Mouse (Mus musculus): ENCODE measurements at regions not wholly inside any gene's neighbourhood (a gene's known extent, or its start where the extent isn't known, plus 50 kb on each side); places are given as distances from the start of the nearest gene placed in this dataset.
"Not testable (repeated sequence)": the region's sequence is repeated elsewhere in the genome, so short reads cannot be mapped to it uniquely, and the experiment has no call there.

GRCm38 (mm10) chr1:161728546-161729206 lies 59.6 kb downstream of the Fasl start:
- Histone ChIP-seq H3K27me3 (no peaks in the 10 kb centered on the region), H3K4me3 (replicated peaks) (no peak overlapping the region), H3K4me2 (no peak overlapping the region), H3K4me1 (replicated peaks) (no peaks in the 10 kb centered on the region), H3K27ac (no peak overlapping the region), H3K9me3 (replicated peaks) (no peaks in the 10 kb centered on the region), H3K9ac (no peak overlapping the region), H3K36me3 (no peaks in the 10 kb centered on the region)
- DNase-seq, result no peak
- no peak for ATAC-seq (ENCODE audit: low read depth)
- 26% methylated on average over 7 of the region's 7 CpGs for WGBS (ENCODE audit: insufficient replicate concordance)

GRCm38 (mm10) chr1:161727357-161727756 lies 60.9 kb downstream of the Fasl start:
- not testable (repeated sequence) for H3K4me1 ChIP-seq (replicated peaks); H3K36me3 ChIP-seq; DNase-seq; H3K9ac ChIP-seq; H3K4me3 ChIP-seq (replicated peaks); H3K4me2 ChIP-seq; H3K27me3 ChIP-seq; H3K27ac ChIP-seq; H3K9me3 ChIP-seq (replicated peaks)
- ATAC-seq (ENCODE audit: low read depth), result 0 out of 2 replicates have a peak, but pooled peaks have one; percentile 45
- 71% methylated on average over 14 of the region's 27 CpGs for WGBS (ENCODE audit: insufficient replicate concordance)

- WGBS (ENCODE audit: insufficient replicate concordance), result 100% methylated on average over 1 of the region's 10 CpGs
- not testable (repeated sequence) for H3K4me2 ChIP-seq; H3K4me1 ChIP-seq (replicated peaks); ATAC-seq (ENCODE audit: low read depth); DNase-seq; H3K27me3 ChIP-seq; H3K36me3 ChIP-seq; H3K4me3 ChIP-seq (replicated peaks); H3K9me3 ChIP-seq (replicated peaks); H3K9ac ChIP-seq; H3K27ac ChIP-seq
These were observed 62.2 kb downstream of the Fasl start for GRCm38 (mm10) chr1:161726098-161726497.

- no peaks in the 10 kb centered on the region for H3K27me3 ChIP-seq
- no peak for ATAC-seq (ENCODE audit: low read depth)
- no peaks in the 10 kb centered on the region for H3K9me3 ChIP-seq (replicated peaks)
- no peak overlapping the region for H3K4me3 ChIP-seq (replicated peaks)
- no peaks in the 10 kb centered on the region for H3K36me3 ChIP-seq
- no peak overlapping the region for H3K27ac ChIP-seq
- H3K4me1 ChIP-seq (replicated peaks), result 0 out of 2 replicates have a peak, but pooled peaks cover 10% of the 10 kb centered on the region
- no peak overlapping the region for H3K9ac ChIP-seq
- H3K4me2 ChIP-seq, result no peak overlapping the region
- 67% methylated on average over 3 of the region's 3 CpGs for WGBS (ENCODE audit: insufficient replicate concordance)
- no peak for DNase-seq
These were observed 68.4 kb downstream of the Fasl start for GRCm38 (mm10) chr1:161719876-161720275.

GRCm38 (mm10) chr1:161718254-161718653 lies 70.0 kb downstream of the Fasl start:
- no peaks in the 10 kb centered on the region for H3K36me3 ChIP-seq
- no peak for DNase-seq
- peak; percentile 53; the same call in 1 of the 2 replicates for ATAC-seq (ENCODE audit: low read depth)
- H3K4me3 ChIP-seq (replicated peaks), result no peak overlapping the region
- no peaks in the 10 kb centered on the region for H3K27me3 ChIP-seq
- H3K4me1 ChIP-seq (replicated peaks), result 0 out of 2 replicates have a peak, but pooled peaks cover 10% of the 10 kb centered on the region
- no peaks in the 10 kb centered on the region for H3K9me3 ChIP-seq (replicated peaks)
- no peak overlapping the region for H3K4me2 ChIP-seq
- WGBS (ENCODE audit: insufficient replicate concordance), result 10% methylated on average over 5 of the region's 5 CpGs
- no peak overlapping the region for H3K9ac ChIP-seq
- H3K27ac ChIP-seq, result no peak overlapping the region

GRCm38 (mm10) chr1:161712918-161713317 lies 75.4 kb downstream of the Fasl start:
- DNase-seq (no peak), ATAC-seq (ENCODE audit: low read depth) (no peak)
- no peaks in the 10 kb centered on the region for H3K36me3 ChIP-seq
- 70% methylated on average over 10 of the region's 10 CpGs for WGBS (ENCODE audit: insufficient replicate concordance)
- no peak overlapping the region for H3K27ac ChIP-seq
- H3K27me3 ChIP-seq, result no peaks in the 10 kb centered on the region
- H3K4me2 ChIP-seq, result no peak overlapping the region
- H3K4me3 ChIP-seq (replicated peaks), result no peak overlapping the region
- H3K9ac ChIP-seq, result no peak overlapping the region
- no peaks in the 10 kb centered on the region for H3K9me3 ChIP-seq (replicated peaks)
- H3K4me1 ChIP-seq (replicated peaks), result 0 out of 2 replicates have a peak, but pooled peaks cover 3% of the 10 kb centered on the region

- no peaks in the 10 kb centered on the region for H3K36me3 ChIP-seq
- DNase-seq (no peak), ATAC-seq (ENCODE audit: low read depth) (no peak)
- no peak overlapping the region for H3K4me2 ChIP-seq
- WGBS (ENCODE audit: insufficient replicate concordance), result 7% methylated on average over 3 of the region's 3 CpGs
- H3K9me3 ChIP-seq (replicated peaks), result no peaks in the 10 kb centered on the region
- no peaks in the 10 kb centered on the region for H3K4me1 ChIP-seq (replicated peaks)
- H3K9ac ChIP-seq, result no peak overlapping the region
- no peak overlapping the region for H3K27ac ChIP-seq
- H3K27me3 ChIP-seq, result no peaks in the 10 kb centered on the region
- H3K4me3 ChIP-seq (replicated peaks), result no peak overlapping the region
These were observed 76.0 kb downstream of the Fasl start for GRCm38 (mm10) chr1:161712283-161712682.

- 71% methylated on average over 3 of the region's 3 CpGs for WGBS (ENCODE audit: insufficient replicate concordance)
- DNase-seq (no peak), ATAC-seq (ENCODE audit: low read depth) (no peak)
- Histone ChIP-seq H3K9me3 (replicated peaks) (no peaks in the 10 kb centered on the region), H3K9ac (no peak overlapping the region), H3K4me3 (replicated peaks) (no peak overlapping the region), H3K4me1 (replicated peaks) (no peaks in the 10 kb centered on the region), H3K4me2 (no peak overlapping the region), H3K27me3 (no peaks in the 10 kb centered on the region), H3K27ac (no peak overlapping the region), H3K36me3 (no peaks in the 10 kb centered on the region)
These were observed 81.2 kb downstream of the Fasl start for GRCm38 (mm10) chr1:161707049-161707448.

- no peak for DNase-seq
- WGBS (ENCODE audit: insufficient replicate concordance), result 59% methylated on average over 3 of the region's 3 CpGs
These were observed 83.3 kb downstream of the Fasl start for GRCm38 (mm10) chr1:161704961-161705360.

GRCm38 (mm10) chr1:161704527-161704926 lies 83.8 kb downstream of the Fasl start:
- Histone ChIP-seq H3K36me3 (no peaks in the 10 kb centered on the region), H3K4me3 (replicated peaks) (no peak overlapping the region), H3K4me1 (replicated peaks) (no peaks in the 10 kb centered on the region), H3K27ac (no peak overlapping the region), H3K27me3 (no peaks in the 10 kb centered on the region), H3K9me3 (replicated peaks) (no peaks in the 10 kb centered on the region), H3K4me2 (no peak overlapping the region), H3K9ac (no peak overlapping the region)
- DNase-seq (no peak), ATAC-seq (ENCODE audit: low read depth) (no peak)
- 44% methylated on average over 3 of the region's 3 CpGs for WGBS (ENCODE audit: insufficient replicate concordance)

More at GRCm38 (mm10) chr1:161704961-161705360, 83.3 kb downstream of the Fasl start:
- H3K4me3 ChIP-seq (replicated peaks), result no peak overlapping the region
- no peaks in the 10 kb centered on the region for H3K27me3 ChIP-seq
- H3K27ac ChIP-seq, result no peak overlapping the region
- no peak overlapping the region for H3K4me2 ChIP-seq
- H3K36me3 ChIP-seq, result no peaks in the 10 kb centered on the region
- H3K9ac ChIP-seq, result no peak overlapping the region
- no peak for ATAC-seq (ENCODE audit: low read depth)
- no peaks in the 10 kb centered on the region for H3K9me3 ChIP-seq (replicated peaks)
- no peaks in the 10 kb centered on the region for H3K4me1 ChIP-seq (replicated peaks)

GRCm38 (mm10) chr1:161695886-161696285 lies 92.4 kb downstream of the Fasl start:
- no peaks in the 10 kb centered on the region for H3K36me3 ChIP-seq
- H3K27ac ChIP-seq, result no peak overlapping the region
- no peaks in the 10 kb centered on the region for H3K27me3 ChIP-seq
- H3K4me3 ChIP-seq (replicated peaks), result no peak overlapping the region
- DNase-seq, result no peak
- H3K4me1 ChIP-seq (replicated peaks), result no peaks in the 10 kb centered on the region
- 41% methylated on average over 5 of the region's 5 CpGs for WGBS (ENCODE audit: insufficient replicate concordance)
- no peaks in the 10 kb centered on the region for H3K9me3 ChIP-seq (replicated peaks)
- H3K9ac ChIP-seq, result no peak overlapping the region
- H3K4me2 ChIP-seq, result no peak overlapping the region
- ATAC-seq (ENCODE audit: low read depth), result no peak

- Histone ChIP-seq H3K4me2 (no peak overlapping the region), H3K4me3 (replicated peaks) (no peak overlapping the region), H3K9ac (no peak overlapping the region), H3K36me3 (no peaks in the 10 kb centered on the region), H3K27ac (no peak overlapping the region), H3K9me3 (replicated peaks) (no peaks in the 10 kb centered on the region), H3K27me3 (no peaks in the 10 kb centered on the region), H3K4me1 (replicated peaks) (no peaks in the 10 kb centered on the region)
- no peak for ATAC-seq (ENCODE audit: low read depth)
- 56% methylated on average over 6 of the region's 6 CpGs for WGBS (ENCODE audit: insufficient replicate concordance)
- no peak for DNase-seq
These were observed 94.5 kb downstream of the Fasl start for GRCm38 (mm10) chr1:161693768-161694160.
